Mouse (Mus musculus): ENCODE measurements around the gene Tacc2. TPM values are rescaled to one million over a fixed set of nuclear protein-coding genes. Genes with fewer than 3 reads are reported as not detected.
"Not testable (repeated sequence)": the region's sequence is repeated elsewhere in the genome, so short reads cannot be mapped to it uniquely, and the experiment has no call there.

Tacc2 gene
- total RNA-seq, 2 experiments from 2014 or later, result 505 to 575 TPM

DNA sequence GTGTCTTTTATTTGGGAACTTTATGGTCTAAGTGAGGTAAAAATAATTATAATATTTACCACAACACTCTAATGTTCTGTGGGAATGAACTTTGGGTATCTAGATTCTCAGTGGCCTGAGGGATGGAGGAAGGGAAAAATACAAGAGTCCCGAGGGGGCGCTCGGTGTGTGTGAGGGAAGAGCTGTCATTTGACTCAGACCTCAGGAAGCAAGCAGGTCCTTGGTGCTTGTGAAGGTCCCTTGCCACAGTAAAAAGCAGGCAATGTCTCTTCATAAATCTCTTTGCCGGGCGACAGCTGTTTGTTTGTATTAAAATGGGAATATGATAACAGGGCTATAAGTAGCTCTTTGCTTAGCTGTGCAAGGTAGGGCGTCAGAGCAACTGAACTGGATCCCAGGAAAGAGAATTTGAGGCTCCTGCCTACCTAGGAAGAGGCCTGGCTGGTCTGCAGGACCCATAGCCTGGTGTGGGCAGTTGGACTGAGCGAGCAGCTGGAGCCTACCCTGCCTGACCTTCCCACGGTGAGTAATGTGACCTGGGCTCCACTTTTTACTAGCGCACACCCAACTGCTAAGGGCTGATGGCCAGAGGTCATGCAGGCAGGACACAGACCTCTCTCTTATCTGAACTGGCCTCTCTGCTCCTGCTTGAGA lies 8.3 kb upstream of the Tacc2 start:
- DNase-seq, result peak; percentile 20 to 34

GRCm38 (mm10) chr7:130570472-130570871 lies 6.8 kb upstream of the Tacc2 start:
- intact Hi-C loops (cut with DNase I), result no loop called here
- DNase-seq, result no peak

More for the DNA sequence above, 8.3 kb upstream of the Tacc2 start:
- intact Hi-C loops (cut with DNase I), result no loop called here

GRCm38 (mm10) chr7:130572821-130573220 lies 4.4 kb upstream of the Tacc2 start, which contains the start of gene Nsmce4a:
Gene Nsmce4a, minus strand, starts transcription at chr7:130573118.
- DNase-seq, result no peak
- intact Hi-C loops (cut with DNase I), result no loop called here

- intact Hi-C loops (cut with DNase I), result no loop called here
These were observed 3.5 kb upstream of the Tacc2 start for GRCm38 (mm10) chr7:130573746-130574145.

DNA sequence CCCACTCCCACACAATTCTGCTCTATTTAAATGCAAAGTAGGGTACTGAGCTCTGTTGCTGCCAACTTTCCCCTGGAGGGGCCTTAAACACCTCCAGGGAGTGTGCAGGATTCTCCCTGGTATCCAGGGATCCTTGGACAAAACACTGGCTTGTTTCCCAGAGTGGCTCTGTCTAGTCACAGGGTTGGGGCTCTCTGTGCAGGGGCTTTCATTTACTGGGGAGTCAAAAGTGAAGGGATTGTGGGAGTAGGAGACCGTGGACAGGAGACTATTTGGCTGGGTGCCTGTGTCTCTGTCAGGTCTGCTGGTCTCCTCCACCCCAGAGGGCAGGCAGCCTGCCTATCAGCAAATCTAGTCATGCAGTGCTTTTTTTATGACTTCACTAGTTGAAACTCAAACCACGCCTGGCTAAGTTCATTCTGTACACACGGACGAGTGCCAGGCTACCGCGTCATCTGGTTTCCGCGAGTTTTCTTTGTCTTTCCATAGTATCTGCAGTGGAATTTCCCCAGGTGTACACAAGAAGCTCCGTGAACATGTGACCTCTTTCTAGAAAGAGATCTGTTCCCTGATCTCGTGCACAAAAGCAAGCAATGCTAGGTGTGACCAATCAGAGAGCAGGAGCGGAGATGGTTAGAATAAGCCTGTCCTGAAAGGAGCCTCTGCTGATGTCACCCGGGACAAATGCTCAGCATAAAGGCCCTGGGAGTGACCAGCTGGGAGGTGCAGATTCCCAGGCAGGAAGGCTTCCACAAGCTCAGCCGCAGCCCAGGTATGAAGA lies 2.8 kb upstream of the Tacc2 start:
- intact Hi-C loops (cut with DNase I), result no loop called here
- DNase-seq, result peak; percentile 29 to 38

More at GRCm38 (mm10) chr7:130573746-130574145, 3.5 kb upstream of the Tacc2 start:
- DNase-seq, result no peak

- no peak for DNase-seq
These were observed 257 bp upstream of the Tacc2 start for GRCm38 (mm10) chr7:130576981-130577380.

GRCm38 (mm10) chr7:130578066-130578465 lies 828 bp downstream of the Tacc2 start:
- intact Hi-C loops (cut with DNase I), result no loop called here
- no peak for DNase-seq

More at GRCm38 (mm10) chr7:130576981-130577380, 257 bp upstream of the Tacc2 start:
- intact Hi-C loops (cut with DNase I), result no loop called here

GRCm38 (mm10) chr7:130578607-130579006 lies 1.4 kb downstream of the Tacc2 start:
- DNase-seq, result no peak
- intact Hi-C loops (cut with DNase I), result no loop called here

- DNase-seq, result no peak
- intact Hi-C loops (cut with DNase I), result loop anchor here (1.0 kb wide), 1 partner anchor 46 kb away; no protein-coding TSS in a partner anchor
These were observed 9.4 kb downstream of the Tacc2 start for GRCm38 (mm10) chr7:130586521-130587072.

- no peak for DNase-seq
- intact Hi-C loops (cut with DNase I), result no loop called here
These were observed 13.0 kb downstream of the Tacc2 start for GRCm38 (mm10) chr7:130590081-130590828.

GRCm38 (mm10) chr7:130590845-130591437 lies 13.7 kb downstream of the Tacc2 start:
- intact Hi-C loops (cut with DNase I), result no loop called here
- DNase-seq, result no peak

DNA sequence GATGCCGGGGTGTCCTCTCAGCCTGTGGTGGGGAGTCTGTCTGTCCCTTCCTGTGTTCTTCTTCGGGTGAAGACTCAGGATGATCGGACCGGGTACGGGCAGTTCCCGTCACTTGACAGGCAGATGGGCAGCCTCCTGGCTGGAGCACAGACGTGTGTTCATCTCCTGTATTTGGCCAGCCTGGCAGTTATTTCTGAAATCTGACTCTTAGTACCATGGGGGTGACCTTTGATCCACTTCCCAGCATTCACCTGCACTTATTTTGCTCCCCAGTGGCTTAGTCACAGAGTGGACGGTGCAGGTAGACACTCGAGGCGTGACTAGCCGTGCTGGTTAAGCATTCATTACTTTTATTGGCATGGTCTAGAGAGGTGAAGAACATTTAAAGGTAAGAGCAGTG lies 15.7 kb downstream of the Tacc2 start:
- intact Hi-C loops (cut with DNase I); DNase-seq: not testable (repeated sequence)

DNA sequence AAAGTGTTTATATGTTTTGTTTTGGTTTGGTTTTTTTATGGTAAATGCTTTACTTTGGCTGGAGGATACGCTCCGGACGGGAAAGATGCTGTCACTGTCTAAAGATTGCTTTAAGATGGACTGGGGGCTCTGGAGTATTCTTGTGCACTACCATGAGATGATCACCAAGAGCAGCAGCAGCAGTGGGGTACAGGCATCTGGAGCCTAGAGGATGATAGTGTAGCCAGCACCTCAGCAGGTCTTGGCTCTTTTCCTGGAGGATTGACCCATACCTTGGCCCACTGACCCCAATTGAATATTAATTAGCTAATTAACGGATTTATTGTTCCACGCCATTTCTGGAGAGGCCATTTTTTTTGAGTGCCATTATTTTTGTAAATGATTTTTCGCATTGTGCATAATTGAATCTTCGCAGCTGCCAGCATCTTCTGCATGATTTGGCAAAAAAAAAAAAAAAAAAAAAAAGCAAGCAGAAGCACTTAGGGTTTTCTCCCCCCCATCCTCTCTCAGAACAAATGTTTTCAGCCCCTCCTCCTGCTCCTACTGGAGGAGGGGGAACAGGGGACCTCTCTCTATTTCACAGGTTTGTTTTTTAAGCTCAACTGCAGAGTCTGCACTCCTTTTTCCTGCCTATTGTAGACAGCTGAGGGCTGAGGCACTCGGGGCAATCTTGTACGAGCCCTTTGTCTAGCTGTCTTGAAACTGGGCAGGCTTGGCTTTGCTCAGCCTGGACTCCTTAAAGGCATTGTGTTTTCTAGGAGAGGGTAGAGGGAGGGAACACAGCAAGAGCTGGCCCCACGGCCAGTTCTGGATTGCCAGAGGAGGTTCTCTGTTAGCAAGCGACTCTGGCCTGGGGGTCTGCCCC lies 16.4 kb downstream of the Tacc2 start:
- intact Hi-C loops (cut with DNase I); DNase-seq: not testable (repeated sequence)

- intact Hi-C loops (cut with DNase I), result not testable (repeated sequence)
- peak in 1 of 2 experiments; percentile 34 for DNase-seq
These were observed 19.0 kb downstream of the Tacc2 start for GRCm38 (mm10) chr7:130596079-130596855.

- no peak for DNase-seq
- intact Hi-C loops (cut with DNase I), result no loop called here
These were observed 20.3 kb downstream of the Tacc2 start for GRCm38 (mm10) chr7:130597546-130597945.

DNA sequence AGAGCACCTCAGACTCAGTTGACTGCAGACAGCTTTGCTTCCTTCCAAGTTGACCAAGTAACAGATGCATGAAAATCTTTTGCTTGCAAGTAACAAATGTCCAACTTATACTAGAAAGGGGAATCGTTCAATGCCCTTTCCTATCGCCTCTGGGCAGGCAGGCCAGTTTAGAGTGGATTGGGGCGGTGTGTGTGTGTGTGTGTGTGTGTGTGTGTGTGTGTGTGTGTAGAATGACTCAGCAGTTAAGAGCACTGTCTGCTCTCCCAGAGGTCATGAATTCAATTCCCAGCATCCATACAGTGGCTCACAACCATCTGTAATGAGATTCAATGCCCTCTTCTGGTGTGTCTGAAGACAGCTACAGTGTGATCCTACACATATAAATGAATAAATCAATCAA lies 22.8 kb downstream of the Tacc2 start:
- intact Hi-C loops (cut with DNase I), result no loop called here

GRCm38 (mm10) chr7:130600546-130600945 lies 23.3 kb downstream of the Tacc2 start:
- no peak for DNase-seq
- intact Hi-C loops (cut with DNase I), result no loop called here

More for the DNA sequence above, 22.8 kb downstream of the Tacc2 start:
- no peak for DNase-seq

DNA sequence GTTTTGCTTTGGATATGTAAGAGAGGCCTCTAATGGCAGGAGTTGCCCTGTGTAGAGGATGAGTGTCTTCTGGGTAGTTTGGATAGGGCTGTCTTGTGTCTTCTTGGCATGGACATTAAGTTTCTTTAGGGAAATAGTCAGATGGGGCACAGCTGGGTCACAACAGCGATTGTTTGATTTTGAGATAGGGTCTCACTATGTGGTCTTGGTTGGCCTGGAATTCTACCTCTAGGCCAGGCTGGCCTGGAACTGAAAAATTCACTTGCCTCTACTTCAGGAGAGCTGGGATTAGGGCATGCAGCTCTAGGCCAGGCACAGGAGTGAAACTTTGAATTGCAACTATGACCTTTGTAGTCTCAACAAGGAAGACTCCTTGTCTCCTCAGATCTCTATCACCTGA lies 25.6 kb downstream of the Tacc2 start:
- intact Hi-C loops (cut with DNase I), result no loop called here
- DNase-seq, result no peak

DNA sequence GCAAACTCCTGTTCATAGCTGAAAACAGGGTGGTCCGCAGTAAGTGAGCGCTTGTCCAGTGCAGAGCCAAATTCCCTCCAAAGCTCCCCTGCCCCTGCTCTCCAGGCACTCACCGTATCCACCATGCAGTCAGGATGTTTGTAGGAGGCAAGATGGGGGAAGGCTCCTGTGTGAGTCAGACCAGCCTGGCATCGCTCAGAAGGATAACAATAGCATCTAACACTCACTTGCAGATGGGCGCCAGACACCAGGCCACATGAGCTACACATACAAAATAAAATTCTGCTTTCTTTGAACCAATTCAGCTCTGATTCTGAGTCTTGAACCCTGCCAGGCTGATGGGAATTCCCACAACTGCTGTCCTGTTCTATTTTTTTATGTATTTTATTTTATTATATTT lies 26.3 kb downstream of the Tacc2 start:
- DNase-seq, result no peak
- intact Hi-C loops (cut with DNase I), result no loop called here
